In the genomic region with DNA sequence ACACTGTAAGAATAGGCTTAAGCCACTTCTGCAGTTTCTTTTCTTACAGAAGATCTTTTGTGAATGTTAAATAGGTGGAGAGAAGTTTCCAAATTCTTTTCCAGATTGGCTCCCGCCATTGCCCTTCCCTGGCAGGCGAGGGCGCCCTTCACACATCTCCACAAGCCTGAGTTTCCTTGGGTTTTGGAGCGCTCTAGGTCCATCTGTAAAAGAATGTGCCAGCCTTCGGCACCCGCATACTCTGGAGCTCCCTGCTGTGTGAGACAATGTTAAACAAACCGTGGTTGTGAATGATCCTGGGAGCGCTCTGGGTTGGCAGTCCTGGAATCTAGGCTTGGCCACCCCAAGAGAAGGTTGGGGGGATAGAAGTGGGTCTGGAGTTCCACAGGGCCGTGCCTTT, we compare ENCODE assay signal across 8 mouse cellular contexts.
DNase-seq lines count a peak whose midpoint lies in the region; ATAC-seq and TF ChIP-seq lines count a peak whose summit lies in the region.

No protein-coding gene starts in this region.

- no peak overlapping the region for H3K27ac ChIP-seq in kidney, embryonic 16.5 days (ENCODE audit: low read length)
- no peak overlapping the region for H3K27ac ChIP-seq in olfactory bulb, adult 2 months (ENCODE audit: insufficient read depth, low read depth, low read length)

- H3K4me1 ChIP-seq in kidney, embryonic 16.5 days (ENCODE audit: insufficient read depth, low read length): 0 out of 2 replicates have a peak, but pooled peaks cover 6% of the 10 kb centered on the region
- peaks cover 20% of the 10 kb centered on the region for H3K4me1 ChIP-seq in olfactory bulb, adult 2 months (ENCODE audit: control insufficient read depth, insufficient read depth, low read length)

- 0 out of 2 replicates have a peak, but pooled peaks have one; percentile 7 for ATAC-seq in kidney, embryonic 16.5 days (ENCODE audit: low FRiP score, low TSS enrichment)
- peak; percentile 93 for ATAC-seq in frontal cortex, adult (ENCODE audit: low TSS enrichment)

- H3K4me3 ChIP-seq in kidney, embryonic 16.5 days (ENCODE audit: low read length): no peak overlapping the region
- H3K4me3 ChIP-seq in olfactory bulb, adult 2 months (ENCODE audit: insufficient read depth, low read depth, low read length): peak overlapping the region; percentile 55

- WGBS in kidney, embryonic 16.5 days: 6% methylated on average over 9 of the region's 9 CpGs
- 10% methylated on average over 9 of the region's 9 CpGs for WGBS in olfactory bulb, adult 2 months

- no peaks in the 10 kb centered on the region for H3K36me3 ChIP-seq in kidney, embryonic 16.5 days (ENCODE audit: insufficient read depth, low read length)

- no peaks in the 10 kb centered on the region for H3K9me3 ChIP-seq in kidney, embryonic 16.5 days (ENCODE audit: low read length)

- TF ChIP-seq CTCF in olfactory bulb, adult 2 months (IDR thresholded peaks at IDR 0.05; ENCODE audit: insufficient read depth, low read depth, low read length): peak; percentile 55; the same call in 1 of the 2 replicates

- peak overlapping the region; percentile 60; the same call in 1 of the 2 replicates for H3K4me2 ChIP-seq in kidney, embryonic 16.5 days (replicated peaks; ENCODE audit: low read depth, low read length)

- TF ChIP-seq POLR2A in olfactory bulb, adult 2 months (IDR thresholded peaks at IDR 0.05; ENCODE audit: insufficient read depth, low read depth, low read length): no peak

- DNase-seq in kidney, postnatal 25 days: no peak
- peak; percentile 82 for DNase-seq in cerebellum, adult 9-10 months
- peak; percentile 27 for DNase-seq in left cerebral cortex, adult 11 months (ENCODE audit: low spot score)
- DNase-seq in gastrocnemius, postnatal 10 days: no peak
- no peak for DNase-seq in lung, postnatal 4 days

- no peak overlapping the region for H3K9ac ChIP-seq in kidney, embryonic 16.5 days (replicated peaks; ENCODE audit: low read length)

- H3K27me3 ChIP-seq in kidney, embryonic 16.5 days (ENCODE audit: insufficient read depth, low read length): no peaks in the 10 kb centered on the region

Comparison
In these comparisons a context has a peak if more than half of its experiments do, and no peak if none do; other contexts are left out.
1. DNase-seq: peak in cerebellum, adult 9-10 months (single experiment) and left cerebral cortex, adult 11 months (single experiment); none in kidney, postnatal 25 days (0 of 2), gastrocnemius, postnatal 10 days (single experiment) and lung, postnatal 4 days (0 of 2).